Mouse (Mus musculus) hindbrain, embryonic 14.5 days (tissue): ENCODE measurements at regions not wholly inside any gene's neighbourhood (a gene's known extent, or its start where the extent isn't known, plus 50 kb on each side); places are given as distances from the start of the nearest gene placed in this dataset.

Source experiments
- ATAC-seq: fragments of 200-750 bp; cut with Nextera tagmentation; 2 replicates; pipeline ENCODE4 v1.8.0; 2017; ENCODE audit warnings: moderate number of reproducible peaks, mild to moderate bottlenecking, moderate TSS enrichment, moderate library complexity; ENCODE audit not compliant: low FRiP score
- DNase-seq: peaks from one replicate; pipeline ENCODE4 v3.0.0-alpha.2; 2015; ENCODE audit warnings: low spot score
- H3K27ac ChIP-seq: fragments of 300-500 bp; sonication (generic); 2 replicates; pipeline ENCODE4 v1.5.1; 2014; ENCODE audit warnings: mild to moderate bottlenecking, moderate library complexity
- H3K27me3 ChIP-seq: fragments of 300-500 bp; sonication (generic); 2 replicates; pipeline ENCODE4 v1.6.1; 2014; ENCODE audit warnings: mild to moderate bottlenecking, low read length, mixed read lengths; ENCODE audit not compliant: control insufficient read depth, insufficient read depth
- H3K36me3 ChIP-seq: fragments of 300-500 bp; sonication (generic); replicated peaks from 2 replicates; pipeline ENCODE4 v1.6.1; 2014; ENCODE audit not compliant: control insufficient read depth, insufficient read depth
- H3K4me1 ChIP-seq: fragments of 300-500 bp; sonication (generic); replicated peaks from 2 replicates; pipeline ENCODE4 v1.6.1; 2014; ENCODE audit warnings: antibody characterized with exemption, low read length, mixed read lengths; ENCODE audit not compliant: control insufficient read depth, insufficient read depth
- H3K4me2 ChIP-seq: fragments of 300-500 bp; sonication (generic); replicated peaks from 2 replicates; pipeline ENCODE4 v1.6.1; 2014; ENCODE audit warnings: mild to moderate bottlenecking, moderate library complexity
- H3K4me3 ChIP-seq: fragments of 300-500 bp; sonication (generic); replicated peaks from 2 replicates; pipeline ENCODE4 v1.5.1; 2014; ENCODE audit warnings: mild to moderate bottlenecking, low read length
- H3K9ac ChIP-seq: fragments of 300-500 bp; sonication (generic); 2 replicates; pipeline ENCODE4 v1.6.1; 2014
- H3K9me3 ChIP-seq: fragments of 300-500 bp; sonication (generic); 2 replicates; pipeline ENCODE4 v1.6.1; 2016; ENCODE audit warnings: low read length; ENCODE audit not compliant: control insufficient read depth
- WGBS: fragments of 180-500 bp; shearing (Covaris S2); extraction: QIAGEN DNeasy Blood & Tissue Kit; methylation state at CpG from one replicate; pipeline ENCODE4 v1.1.7; 2014; 5-methylcytosine and 5-hydroxymethylcytosine counted together

- 91% methylated on average over 1 of the region's 1 CpGs for WGBS
- Histone ChIP-seq H3K9ac (no peak overlapping the region), H3K4me2 (no peak overlapping the region), H3K27ac (no peak overlapping the region), H3K27me3 (no peaks in the 10 kb centered on the region), H3K4me3 (no peak overlapping the region), H3K36me3 (no peaks in the 10 kb centered on the region), H3K9me3 (no peaks in the 10 kb centered on the region), H3K4me1 (no peaks in the 10 kb centered on the region)
- ATAC-seq (no peak), DNase-seq (no peak)
These were observed 506.0 kb downstream of the Mettl4 start for GRCm38 (mm10) chr17:94243821-94244220.

GRCm38 (mm10) chr17:94226136-94226535 lies 523.7 kb downstream of the Mettl4 start:
- WGBS, result 75% methylated on average over 3 of the region's 3 CpGs
- no peak overlapping the region for H3K9ac ChIP-seq
- no peaks in the 10 kb centered on the region for H3K4me1 ChIP-seq
- no peak overlapping the region for H3K27ac ChIP-seq
- H3K36me3 ChIP-seq, result no peaks in the 10 kb centered on the region
- no peaks in the 10 kb centered on the region for H3K9me3 ChIP-seq
- DNase-seq (no peak), ATAC-seq (no peak)
- no peak overlapping the region for H3K4me2 ChIP-seq
- no peaks in the 10 kb centered on the region for H3K27me3 ChIP-seq
- H3K4me3 ChIP-seq, result no peak overlapping the region
